Mouse (Mus musculus) forebrain, embryonic 10.5 days (tissue): Measurements from ENCODE around the gene Hoxd10. TPM values are rescaled to one million over a fixed set of nuclear protein-coding genes. Genes with fewer than 3 reads are reported as not detected.

Experiments used
- DNase-seq: peaks from one replicate; pipeline ENCODE4 v3.0.0-alpha.2; 2017; ENCODE audit warnings: low spot score; ENCODE audit errors: extremely low spot score
- H3K27ac ChIP-seq: fragments of 300-500 bp; sonication (generic); 2 replicates; pipeline ENCODE4 v1.5.1; 2016; ENCODE audit warnings: mild to moderate bottlenecking
- H3K27me3 ChIP-seq: fragments of 300-500 bp; sonication (generic); 2 replicates; pipeline ENCODE4 v1.6.1; 2016; ENCODE audit warnings: mild to moderate bottlenecking; ENCODE audit not compliant: poor library complexity, severe bottlenecking
- H3K36me3 ChIP-seq: fragments of 300-500 bp; sonication (generic); replicated peaks from 2 replicates; pipeline ENCODE4 v1.6.1; 2016; ENCODE audit warnings: mild to moderate bottlenecking, moderate library complexity
- H3K4me1 ChIP-seq: fragments of 300-500 bp; sonication (generic); 2 replicates; pipeline ENCODE4 v1.6.1; 2016
- H3K4me3 ChIP-seq: fragments of 300-500 bp; sonication (generic); 2 replicates; pipeline ENCODE4 v1.5.1; 2016; ENCODE audit warnings: mild to moderate bottlenecking, moderate library complexity
- H3K9me3 ChIP-seq: fragments of 300-500 bp; sonication (generic); 2 replicates; pipeline ENCODE4 v1.6.1; 2016; ENCODE audit warnings: mild to moderate bottlenecking, moderate library complexity
- WGBS: fragments of 180-500 bp; shearing (Covaris S2); methylation state at CpG from one replicate; pipeline ENCODE4 v1.1.7; 2016; 5-methylcytosine and 5-hydroxymethylcytosine counted together
- polyA plus RNA-seq: library from polyadenylated mRNA; unstranded; fragments of >200 nt; fragmentation: Nextera tagmentation; extraction: Ambion mirVana; gene quantifications from 2 replicates; pipeline ENCODE4 v1.2.1, GENCODE M21; 2016

The Hoxd10 gene
- polyA plus RNA-seq, 1 experiment from 2014 or later = not detected

GRCm38 (mm10) chr2:74679980-74680379 is 11.7 kb upstream of the Hoxd10 start:
- H3K4me3 ChIP-seq = no peak overlapping the region
- no peak for DNase-seq
- no peaks in the 10 kb centered on the region for H3K36me3 ChIP-seq
- peaks cover 21% of the 10 kb centered on the region for H3K4me1 ChIP-seq
- no peak overlapping the region for H3K27ac ChIP-seq
- H3K27me3 ChIP-seq = peaks cover 100% of the 10 kb centered on the region
- WGBS = 1% methylated on average over 23 of the region's 23 CpGs
- no peaks in the 10 kb centered on the region for H3K9me3 ChIP-seq

GRCm38 (mm10) chr2:74680561-74681398 is 10.9 kb upstream of the Hoxd10 start:
- H3K27ac ChIP-seq = no peak overlapping the region
- no peaks in the 10 kb centered on the region for H3K9me3 ChIP-seq
- H3K4me3 ChIP-seq = no peak overlapping the region
- peaks cover 100% of the 10 kb centered on the region for H3K27me3 ChIP-seq
- no peaks in the 10 kb centered on the region for H3K36me3 ChIP-seq
- no peak for DNase-seq
- H3K4me1 ChIP-seq = peaks cover 15% of the 10 kb centered on the region
- WGBS = 1% methylated on average over 21 of the region's 21 CpGs

GRCm38 (mm10) chr2:74681594-74682531 is 9.9 kb upstream of the Hoxd10 start:
- Histone ChIP-seq H3K4me1 (peaks cover 15% of the 10 kb centered on the region), H3K27ac (no peak overlapping the region), H3K27me3 (peaks cover 100% of the 10 kb centered on the region), H3K36me3 (no peaks in the 10 kb centered on the region), H3K9me3 (no peaks in the 10 kb centered on the region), H3K4me3 (peak overlapping the region; percentile 27; the same call in 1 of the 2 replicates)
- DNase-seq = no peak
- WGBS = under 1% methylated on average over 75 of the region's 78 CpGs

- Histone ChIP-seq H3K27ac (no peak overlapping the region), H3K9me3 (no peaks in the 10 kb centered on the region), H3K27me3 (peaks cover 100% of the 10 kb centered on the region), H3K4me3 (peak overlapping the region; percentile 16; the same call in 1 of the 2 replicates), H3K36me3 (no peaks in the 10 kb centered on the region), H3K4me1 (peaks cover 15% of the 10 kb centered on the region)
- no peak for DNase-seq
- WGBS = under 1% methylated on average over 48 of the region's 51 CpGs
Observed at GRCm38 (mm10) chr2:74682796-74683195, 8.9 kb upstream of the Hoxd10 start.

- no peak for DNase-seq
- Histone ChIP-seq H3K4me3 (no peak overlapping the region), H3K9me3 (no peaks in the 10 kb centered on the region), H3K27me3 (peaks cover 100% of the 10 kb centered on the region), H3K27ac (no peak overlapping the region), H3K4me1 (peaks cover 15% of the 10 kb centered on the region), H3K36me3 (no peaks in the 10 kb centered on the region)
- under 1% methylated on average over 18 of the region's 18 CpGs for WGBS
Observed at GRCm38 (mm10) chr2:74683471-74683951, 8.2 kb upstream of the Hoxd10 start.

GRCm38 (mm10) chr2:74684106-74684505 is 7.6 kb upstream of the Hoxd10 start:
- Histone ChIP-seq H3K27me3 (peaks cover 100% of the 10 kb centered on the region), H3K36me3 (no peaks in the 10 kb centered on the region), H3K4me3 (no peak overlapping the region), H3K27ac (no peak overlapping the region), H3K9me3 (no peaks in the 10 kb centered on the region), H3K4me1 (peaks cover 15% of the 10 kb centered on the region)
- no peak for DNase-seq
- 1% methylated on average over 12 of the region's 12 CpGs for WGBS

GRCm38 (mm10) chr2:74685059-74685603 is 6.6 kb upstream of the Hoxd10 start:
- Histone ChIP-seq H3K4me1 (peaks cover 15% of the 10 kb centered on the region), H3K4me3 (no peak overlapping the region), H3K27ac (no peak overlapping the region), H3K9me3 (no peaks in the 10 kb centered on the region), H3K27me3 (peaks cover 100% of the 10 kb centered on the region), H3K36me3 (no peaks in the 10 kb centered on the region)
- WGBS = 10% methylated on average over 4 of the region's 4 CpGs
- no peak for DNase-seq

GRCm38 (mm10) chr2:74686301-74686987 is 5.3 kb upstream of the Hoxd10 start:
- H3K27me3 ChIP-seq = peaks cover 100% of the 10 kb centered on the region
- peaks cover 21% of the 10 kb centered on the region for H3K4me1 ChIP-seq
- WGBS = 5% methylated on average over 17 of the region's 17 CpGs
- H3K4me3 ChIP-seq = no peak overlapping the region
- H3K36me3 ChIP-seq = no peaks in the 10 kb centered on the region
- H3K27ac ChIP-seq = no peak overlapping the region
- no peak for DNase-seq
- no peaks in the 10 kb centered on the region for H3K9me3 ChIP-seq

GRCm38 (mm10) chr2:74686988-74687697 is 4.6 kb upstream of the Hoxd10 start:
- no peaks in the 10 kb centered on the region for H3K36me3 ChIP-seq
- H3K27me3 ChIP-seq = peaks cover 100% of the 10 kb centered on the region
- peaks cover 17% of the 10 kb centered on the region for H3K4me1 ChIP-seq
- no peaks in the 10 kb centered on the region for H3K9me3 ChIP-seq
- H3K27ac ChIP-seq = no peak overlapping the region
- no peak overlapping the region for H3K4me3 ChIP-seq
- no peak for DNase-seq
- WGBS = under 1% methylated on average over 27 of the region's 27 CpGs

GRCm38 (mm10) chr2:74687698-74688555 is 3.8 kb upstream of the Hoxd10 start:
- Histone ChIP-seq H3K27ac (no peak overlapping the region), H3K27me3 (peaks cover 100% of the 10 kb centered on the region), H3K9me3 (no peaks in the 10 kb centered on the region), H3K4me1 (peaks cover 10% of the 10 kb centered on the region), H3K4me3 (no peak overlapping the region), H3K36me3 (no peaks in the 10 kb centered on the region)
- no peak for DNase-seq
- 1% methylated on average over 31 of the region's 31 CpGs for WGBS
